Mouse (Mus musculus) gastrocnemius, postnatal 36 days (tissue): ENCODE results near the gene Gm6034. TPM values are rescaled to one million over a fixed set of nuclear protein-coding genes. Genes with fewer than 3 reads are reported as not detected.
"Not testable (repeated sequence)": the region's sequence is repeated elsewhere in the genome, so short reads cannot be mapped to it uniquely, and the experiment has no call there.

Source experiments
- DNase-seq, 2 experiments: peaks; one replicate each; pipeline ENCODE4 v3.0.0; 2022
- intact Hi-C: fragments of 180-260 bp; cut with DNase I; formaldehyde crosslinking; loops from one replicate; pipeline ENCODE4 v1.15.1; 2025
- total RNA-seq, 2 experiments: library from RNA; stranded (reverse); gene quantifications; 2 replicates each; pipeline ENCODE4 v1.2.3; 2021

Gm6034 gene
- total RNA-seq, 2 experiments from 2014 or later = not detected

GRCm38 (mm10) chr17:36057927-36058326, 15.2 kb downstream of the Gm6034 start:
- intact Hi-C loops, DNase-seq: not testable (repeated sequence)

- intact Hi-C loops, DNase-seq: not testable (repeated sequence)
Observed at GRCm38 (mm10) chr17:36058362-36058761, 15.6 kb downstream of the Gm6034 start, which contains the start of gene Gm11127. Gene Gm11127, minus strand, starts transcription at chr17:36058371.

- intact Hi-C loops = loop anchor here (10.0 kb wide), 2 partner anchors 74 to 134 kb away; partner anchors contain the start of gene H2-T3
- peak; percentile 59 to 77 for DNase-seq
Observed at GRCm38 (mm10) chr17:36060829-36061228, 18.1 kb downstream of the Gm6034 start.

GRCm38 (mm10) chr17:36081901-36082300, 39.1 kb downstream of the Gm6034 start:
- intact Hi-C loops, DNase-seq: not testable (repeated sequence)

- intact Hi-C loops, DNase-seq: not testable (repeated sequence)
Observed at GRCm38 (mm10) chr17:36082519-36083232, 39.9 kb downstream of the Gm6034 start.

- intact Hi-C loops = no loop called here
- no peak for DNase-seq
Observed at GRCm38 (mm10) chr17:36083266-36083869, 40.6 kb downstream of the Gm6034 start.

- DNase-seq = no peak
- intact Hi-C loops = no loop called here
Observed at GRCm38 (mm10) chr17:36083870-36084451, 41.2 kb downstream of the Gm6034 start.

GRCm38 (mm10) chr17:36085976-36086375, 43.2 kb downstream of the Gm6034 start:
- intact Hi-C loops = loop anchor here (5.0 kb wide), 1 partner anchor 101 kb away; no protein-coding TSS in a partner anchor
- not testable (repeated sequence) for DNase-seq

- intact Hi-C loops, DNase-seq: not testable (repeated sequence)
Observed at GRCm38 (mm10) chr17:36091933-36092332, 49.2 kb downstream of the Gm6034 start.

GRCm38 (mm10) chr17:36092520-36092919, 49.8 kb downstream of the Gm6034 start:
- DNase-seq, intact Hi-C loops: not testable (repeated sequence)

- intact Hi-C loops = no loop called here
- DNase-seq = no peak
Observed at GRCm38 (mm10) chr17:36093936-36094335, 51.2 kb downstream of the Gm6034 start.

GRCm38 (mm10) chr17:36099603-36100002, 56.8 kb downstream of the Gm6034 start:
- intact Hi-C loops = not testable (repeated sequence)

GRCm38 (mm10) chr17:36102091-36102490, 59.3 kb downstream of the Gm6034 start:
- DNase-seq, intact Hi-C loops: not testable (repeated sequence)

More at GRCm38 (mm10) chr17:36099603-36100002, 56.8 kb downstream of the Gm6034 start:
- not testable (repeated sequence) for DNase-seq

Other genes with a start within 250 kb of the Gm6034 start
- gene Ier3, start 221.3 kb upstream of the Gm6034 start, total RNA-seq = 1 to 10 TPM; 5.3 to 5.4 TPM
- gene Flot1, start 219.7 kb upstream of the Gm6034 start, total RNA-seq = 10 to 100 TPM; 44.0 to 44.1 TPM
- 10 to 100 TPM; 34.7 to 38.6 TPM for gene Tubb5, start 204.7 kb upstream of the Gm6034 start, total RNA-seq
- 1 to 10 TPM; 2.9 to 3.5 TPM for gene Mdc1, start 201.4 kb upstream of the Gm6034 start, total RNA-seq
- 1 to 10 TPM; 1.6 to 2.0 TPM for gene Nrm, start 181.6 kb upstream of the Gm6034 start, total RNA-seq
- gene Ppp1r18, start 177.4 kb upstream of the Gm6034 start, total RNA-seq = 1 to 10 TPM; 5.1 to 5.2 TPM
- gene Dhx16, start 163.1 kb upstream of the Gm6034 start, total RNA-seq = 10 to 100 TPM; 10.8 to 14.2 TPM
- 10 to 100 TPM; 59.6 to 63.8 TPM for gene 2310061I04Rik, start 145.5 kb upstream of the Gm6034 start, total RNA-seq
- 1 to 10 TPM; 3.0 to 3.2 TPM for gene Atat1, start 132.9 kb upstream of the Gm6034 start, total RNA-seq
- 10 to 100 TPM; 53.8 to 55.4 TPM for gene Mrps18b, start 126.6 kb upstream of the Gm6034 start, total RNA-seq
- 10 to 100 TPM; 17.8 to 19.2 TPM for gene Ppp1r10, start 126.5 kb upstream of the Gm6034 start, total RNA-seq
- gene Abcf1, start 73.2 kb upstream of the Gm6034 start, total RNA-seq = 10 to 100 TPM; 64.3 to 70.2 TPM
- gene Gnl1, start 63.1 kb upstream of the Gm6034 start, total RNA-seq = 10 to 100 TPM; 16.6 to 18.7 TPM
- gene Prr3, start 62.7 kb upstream of the Gm6034 start, total RNA-seq = 1 to 10 TPM; 1.7 to 3.4 TPM
- gene H2-T24, start 22.4 kb upstream of the Gm6034 start, total RNA-seq = 1 to 10 TPM in 1 of 2 experiments, under 1 TPM in 1; 0.84 to 2.1 TPM
- 1 to 10 TPM; 7.7 to 8.3 TPM for gene H2-T23, start 10.1 kb upstream of the Gm6034 start, total RNA-seq
- 1 to 10 TPM; 7.1 to 8.0 TPM for gene H2-T22, start 214 bp upstream of the Gm6034 start, total RNA-seq
- gene Gm11127, start 15.4 kb downstream of the Gm6034 start, total RNA-seq = 1 to 10 TPM; 1.5 to 2.1 TPM
- not detected for gene Gm19684, start 78.7 kb downstream of the Gm6034 start, total RNA-seq
- not detected for gene Gm7030, start 86.5 kb downstream of the Gm6034 start, total RNA-seq
- not detected for gene Gm8909, start 125.6 kb downstream of the Gm6034 start, total RNA-seq
- gene H2-T3, start 147.3 kb downstream of the Gm6034 start, total RNA-seq = under 1 TPM in 1 of 2 experiments, not detected in 1; 0.59 TPM
- 10 to 100 TPM; 34.5 to 39.6 TPM for gene Rpp21, start 215.1 kb downstream of the Gm6034 start, total RNA-seq
- gene Trim39, start 229.3 kb downstream of the Gm6034 start, total RNA-seq = 1 to 10 TPM; 4.0 to 5.9 TPM
- gene H2-M10.2, start 243.5 kb downstream of the Gm6034 start, total RNA-seq = not detected